Mouse (Mus musculus) thymus, postnatal 25 days (tissue): ENCODE measurements around the gene Ubap1.

Source experiments
- DNase-seq: peaks from one replicate; pipeline ENCODE4 v3.0.0; 2022

Gene Ubap1

GRCm38 (mm10) chr4:41357154-41357553, 8.4 kb downstream of the Ubap1 start:
- no peak for DNase-seq

DNA sequence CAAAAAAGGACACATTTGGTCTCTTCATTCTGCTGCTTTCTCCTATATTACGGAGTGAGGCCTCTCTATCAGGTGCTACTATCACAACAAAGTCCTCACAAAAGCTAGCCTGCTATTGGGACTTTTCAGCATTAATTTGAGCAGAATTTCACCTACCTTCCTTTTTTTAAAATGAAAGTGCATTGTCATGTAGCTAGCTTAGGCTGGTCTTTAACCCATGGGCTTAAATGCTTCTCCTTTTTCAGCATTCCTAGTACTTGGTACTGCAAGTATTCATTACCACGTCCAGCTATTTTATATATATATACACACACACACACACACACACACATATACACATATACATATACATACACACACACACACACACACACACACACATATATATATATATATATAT, 9.9 kb downstream of the Ubap1 start:
- no peak for DNase-seq

GRCm38 (mm10) chr4:41359358-41359757, 10.6 kb downstream of the Ubap1 start:
- DNase-seq, result no peak

DNA sequence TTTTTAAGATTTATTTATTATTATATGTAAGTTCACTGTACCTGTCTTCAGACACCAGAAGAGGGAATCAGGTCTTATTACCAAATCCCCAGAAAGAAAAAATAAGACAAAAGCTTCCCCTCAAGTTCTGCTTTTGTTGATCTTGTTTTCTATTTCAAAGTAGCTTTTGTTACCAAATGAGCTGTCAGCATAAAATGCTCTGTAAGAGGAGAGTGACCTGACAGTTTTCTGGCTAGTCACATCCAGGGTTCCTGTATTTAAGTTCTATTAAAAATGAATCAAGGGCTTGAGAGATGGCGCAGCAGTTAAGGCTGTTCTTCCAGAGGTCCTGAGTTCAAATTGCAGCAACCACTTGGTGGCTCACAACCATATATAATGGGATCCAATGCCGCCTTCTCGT, 12.3 kb downstream of the Ubap1 start:
- DNase-seq, result no peak

- no peak for DNase-seq
These were observed 19.4 kb downstream of the Ubap1 start for GRCm38 (mm10) chr4:41368198-41368597.

- DNase-seq, result no peak
These were observed 21.1 kb downstream of the Ubap1 start for GRCm38 (mm10) chr4:41369702-41370437.

DNA sequence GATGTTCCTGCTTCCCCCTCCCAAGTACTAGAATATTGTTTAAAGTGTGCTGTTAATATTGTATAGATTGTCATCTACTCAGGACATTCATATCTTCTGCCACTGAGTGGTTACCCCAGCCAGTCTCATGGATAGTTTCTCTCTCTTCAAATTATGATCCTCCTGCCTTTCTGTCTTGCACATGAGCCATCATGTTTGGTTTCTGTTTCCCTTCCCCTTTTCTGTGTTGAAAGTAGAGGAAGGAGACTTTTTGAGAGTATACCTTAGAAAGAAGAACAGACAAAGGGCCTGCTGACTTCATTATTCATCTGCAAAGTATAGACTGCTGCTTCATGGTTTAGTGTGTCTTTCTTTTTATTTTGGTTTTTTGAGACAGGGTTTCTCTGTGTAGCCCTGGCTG, 28.8 kb downstream of the Ubap1 start:
- no peak for DNase-seq

DNA sequence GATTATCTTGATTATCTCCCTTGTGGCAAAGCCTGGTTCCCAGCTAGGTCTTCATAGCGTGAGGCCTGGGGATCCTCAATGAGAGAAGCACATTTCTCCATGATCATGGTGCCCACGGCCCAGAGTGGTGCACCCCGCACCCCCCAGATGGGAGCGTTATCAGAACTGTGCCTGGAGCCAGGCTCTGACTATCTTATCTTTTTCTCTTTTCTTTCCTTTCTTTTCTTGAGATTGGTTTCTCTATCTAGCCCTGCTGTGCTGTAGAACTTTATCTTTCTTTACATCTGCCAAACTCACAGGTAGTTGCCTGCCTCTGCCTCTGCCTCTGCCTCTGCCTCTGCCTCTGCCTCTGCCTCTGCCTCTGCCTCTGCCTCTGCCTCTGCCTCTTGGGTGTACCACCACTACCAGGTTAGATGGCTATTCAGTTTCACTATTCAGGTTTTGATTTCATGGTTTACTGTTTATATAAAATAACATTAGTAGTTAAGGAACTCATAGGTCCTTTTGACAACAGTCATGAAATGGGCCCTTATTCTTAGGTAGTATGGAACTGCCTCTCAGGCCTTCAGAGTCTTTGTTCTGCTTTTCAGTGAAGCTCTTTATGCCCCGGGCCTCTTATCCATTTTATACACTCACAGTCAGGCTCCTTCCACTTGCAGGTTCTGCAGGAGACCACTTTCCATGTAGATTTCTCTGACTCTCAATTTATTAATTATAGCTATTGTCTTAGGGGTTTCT, 32.6 kb downstream of the Ubap1 start:
- no peak for DNase-seq

- DNase-seq, result no peak
These were observed 37.7 kb downstream of the Ubap1 start for GRCm38 (mm10) chr4:41386412-41386975.

GRCm38 (mm10) chr4:41387755-41388469, 39.1 kb downstream of the Ubap1 start:
- no peak for DNase-seq

DNA sequence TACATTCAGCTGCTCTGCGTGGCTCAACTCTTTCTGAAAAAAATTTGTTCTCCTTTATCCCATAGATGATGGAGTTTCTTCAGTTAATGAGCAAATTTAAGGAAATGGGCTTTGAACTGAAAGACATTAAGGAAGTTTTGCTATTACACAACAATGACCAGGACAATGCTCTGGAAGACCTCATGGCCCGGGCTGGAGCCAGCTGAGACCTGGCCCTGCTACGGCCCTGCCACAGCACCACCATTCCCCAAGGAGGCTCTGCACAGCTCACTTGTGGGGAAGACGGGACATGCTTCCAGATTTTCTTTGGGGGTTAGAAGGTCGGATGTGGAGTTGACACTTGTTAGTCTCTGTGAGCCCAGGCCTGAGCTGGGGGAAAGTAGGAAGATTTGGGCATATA, 39.8 kb downstream of the Ubap1 start:
- no peak for DNase-seq

DNA sequence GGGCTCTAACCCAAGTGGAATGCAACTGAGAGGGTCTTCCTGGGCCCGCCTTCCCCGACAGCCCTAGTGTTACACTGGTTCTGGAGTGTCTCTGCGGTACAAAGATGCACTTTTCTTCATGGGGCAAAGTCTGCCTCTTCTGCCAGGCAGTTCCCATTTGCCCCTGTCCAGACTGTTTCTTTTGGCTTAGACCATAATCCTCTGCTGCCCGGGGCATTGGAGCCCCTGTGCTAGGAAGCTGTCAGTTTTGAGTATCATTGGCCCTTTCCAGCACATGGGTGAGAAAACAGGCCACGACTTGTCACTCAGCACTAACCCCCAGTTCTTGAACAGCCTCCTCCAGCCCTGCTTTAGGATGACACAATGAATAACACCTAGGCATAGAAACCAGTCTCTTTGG, 40.4 kb downstream of the Ubap1 start:
- no peak for DNase-seq

DNA sequence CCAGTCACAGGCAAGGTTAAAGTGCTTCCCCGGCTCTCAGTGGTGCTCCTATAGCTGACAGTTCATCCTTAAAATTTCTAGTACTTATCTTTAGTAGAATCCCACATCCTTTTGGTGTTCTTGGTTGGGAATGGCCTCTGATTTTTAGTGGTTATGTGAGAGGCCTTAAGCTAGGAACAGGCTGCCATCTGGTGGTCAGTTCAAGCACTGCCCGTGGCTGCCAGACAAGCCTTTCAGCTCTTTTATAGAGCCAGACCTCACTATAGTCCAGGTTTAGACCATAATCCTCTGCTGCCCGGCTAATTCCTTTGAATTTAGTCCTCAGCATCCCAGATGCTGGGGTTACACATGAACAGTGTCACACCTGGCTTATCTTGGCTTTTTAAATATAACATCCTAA, 41.3 kb downstream of the Ubap1 start:
- peak; percentile 69 for DNase-seq

DNA sequence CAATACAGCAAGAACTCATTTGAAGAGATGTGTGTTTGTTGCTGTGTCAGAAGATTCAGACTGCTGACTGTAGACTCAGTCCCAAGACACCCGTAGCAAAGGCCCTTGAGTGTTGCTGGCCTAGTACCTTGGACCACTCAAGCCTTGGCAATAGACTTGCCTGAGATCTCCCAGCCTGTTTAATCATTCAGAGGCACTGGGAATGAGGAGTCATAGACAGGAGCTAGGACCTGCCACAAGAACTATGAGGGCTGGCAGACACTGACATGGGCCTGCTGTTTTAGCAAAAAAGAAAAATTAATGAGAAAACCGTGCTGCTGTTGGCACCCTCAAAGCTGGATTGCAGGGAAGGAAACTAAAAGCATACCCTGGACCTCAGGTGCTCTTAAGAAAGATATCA, 42.2 kb downstream of the Ubap1 start:
- DNase-seq, result no peak

DNA sequence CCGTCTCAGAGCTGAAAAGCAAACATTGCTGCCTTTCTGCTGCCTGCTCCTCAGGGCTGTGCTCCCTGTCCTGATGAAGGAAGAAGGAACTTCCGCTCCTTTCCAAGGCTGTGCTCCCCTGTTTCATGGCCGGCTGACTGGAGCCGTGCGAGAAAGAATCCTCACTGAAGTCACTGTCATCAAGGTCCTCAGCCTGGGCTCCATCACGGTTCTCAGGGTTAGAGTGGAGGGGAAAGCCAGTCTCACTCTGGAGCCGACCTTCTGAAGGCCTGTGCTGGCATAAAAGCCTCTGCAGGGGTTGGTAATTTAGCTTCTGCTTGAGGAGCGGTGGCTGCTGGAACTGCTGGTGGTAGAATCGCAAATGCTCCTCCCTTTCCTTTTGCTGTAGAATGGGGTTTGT, 45.9 kb downstream of the Ubap1 start:
- DNase-seq, result no peak

DNA sequence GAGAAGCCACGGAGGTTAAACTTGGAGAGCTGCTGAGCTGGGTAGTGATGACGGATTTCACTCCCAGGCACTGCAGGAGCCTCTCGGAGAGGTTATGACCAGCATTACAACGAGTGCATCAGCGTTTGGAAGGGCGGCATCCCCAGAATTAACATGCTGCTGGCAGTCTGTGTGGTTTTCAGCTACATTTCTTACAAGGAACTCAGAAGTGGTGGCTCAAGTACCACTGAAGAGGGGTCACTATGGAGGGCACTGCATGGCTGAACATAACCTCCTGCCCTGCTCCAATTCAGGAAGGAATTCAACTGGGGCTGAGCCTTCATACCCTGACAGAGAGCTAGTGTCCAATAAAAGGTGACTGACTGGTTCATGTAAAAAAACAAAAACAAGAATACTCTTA, 49.6 kb downstream of the Ubap1 start:
- no peak for DNase-seq

DNA sequence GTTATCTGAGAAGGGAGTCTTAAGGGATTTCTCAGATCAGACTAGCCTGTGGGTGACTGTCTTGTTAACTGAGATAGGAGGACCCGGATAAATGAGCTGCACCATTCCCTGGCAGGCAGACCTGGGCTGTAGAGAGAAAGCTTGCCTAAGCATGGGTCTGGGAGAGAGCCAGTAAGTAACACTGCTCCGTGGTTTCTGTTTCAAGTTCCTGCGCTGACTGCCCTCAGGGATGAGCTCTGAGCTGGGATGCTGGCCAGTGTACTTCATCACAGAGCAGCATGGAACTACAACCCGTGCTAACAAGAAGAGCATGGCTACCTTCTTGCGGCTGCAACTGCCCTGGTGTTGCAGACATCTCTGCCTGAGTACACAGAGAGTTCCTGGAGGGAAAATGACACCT, 51.1 kb downstream of the Ubap1 start:
- no peak for DNase-seq

DNA sequence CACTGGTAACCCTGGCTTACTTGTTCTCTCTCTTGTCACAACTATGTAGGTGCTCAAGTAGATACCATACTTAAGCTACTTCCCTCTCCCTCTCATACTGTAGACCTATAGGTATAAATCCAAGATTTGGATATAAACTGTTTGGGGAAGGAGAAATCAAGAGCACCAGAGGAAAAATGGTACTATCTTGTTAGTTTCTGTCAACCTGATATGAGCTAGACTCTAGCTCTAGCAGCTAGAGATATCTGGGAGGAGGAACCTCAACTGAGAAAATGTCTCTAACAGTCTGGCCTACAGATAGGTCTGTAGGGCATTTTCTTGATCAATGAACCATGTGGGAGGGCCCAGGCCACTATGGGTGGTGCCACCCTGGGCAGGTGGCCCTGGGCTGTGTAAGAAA, 52.4 kb downstream of the Ubap1 start:
- no peak for DNase-seq

GRCm38 (mm10) chr4:41401573-41401972, 52.8 kb downstream of the Ubap1 start:
- no peak for DNase-seq

DNA sequence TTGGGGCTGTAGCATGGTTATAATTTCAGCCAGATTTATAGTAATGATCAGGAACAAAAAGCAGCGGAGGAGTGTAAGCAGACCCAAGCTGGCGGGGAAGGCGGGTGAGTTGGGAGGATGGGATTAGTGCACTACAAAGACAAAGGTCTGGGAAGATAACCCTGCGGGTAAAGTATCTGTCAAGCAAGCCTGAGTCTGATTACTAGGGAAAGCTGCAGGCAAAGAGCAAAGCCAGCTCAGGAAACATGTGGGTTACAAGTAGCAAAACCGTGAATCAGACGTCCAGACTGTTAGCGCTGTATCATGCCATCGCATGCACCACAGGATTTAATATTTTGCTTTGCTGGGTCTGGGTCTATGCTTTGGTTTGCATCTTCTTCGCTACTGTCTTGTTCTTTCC, 57.8 kb downstream of the Ubap1 start:
- no peak for DNase-seq

DNA sequence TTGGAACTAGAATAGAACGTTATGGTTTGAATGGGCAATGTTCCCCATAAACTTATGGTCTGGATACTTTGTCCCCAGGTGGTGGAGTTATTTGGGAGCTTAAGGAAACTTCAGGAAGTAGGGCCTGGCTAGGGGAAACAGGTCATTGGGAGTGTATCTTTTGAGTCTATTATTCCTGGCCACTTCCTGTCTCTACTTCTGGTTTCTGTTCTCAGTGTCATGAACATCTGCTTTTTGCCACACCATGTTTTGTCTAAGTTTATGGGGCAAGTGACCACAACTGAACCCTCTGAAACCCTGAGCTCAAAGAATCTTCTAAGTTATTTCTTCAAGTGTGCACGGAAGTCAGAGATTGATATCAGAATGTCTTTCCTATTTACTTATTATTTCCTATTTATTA, 58.6 kb downstream of the Ubap1 start:
- DNase-seq, result no peak

DNA sequence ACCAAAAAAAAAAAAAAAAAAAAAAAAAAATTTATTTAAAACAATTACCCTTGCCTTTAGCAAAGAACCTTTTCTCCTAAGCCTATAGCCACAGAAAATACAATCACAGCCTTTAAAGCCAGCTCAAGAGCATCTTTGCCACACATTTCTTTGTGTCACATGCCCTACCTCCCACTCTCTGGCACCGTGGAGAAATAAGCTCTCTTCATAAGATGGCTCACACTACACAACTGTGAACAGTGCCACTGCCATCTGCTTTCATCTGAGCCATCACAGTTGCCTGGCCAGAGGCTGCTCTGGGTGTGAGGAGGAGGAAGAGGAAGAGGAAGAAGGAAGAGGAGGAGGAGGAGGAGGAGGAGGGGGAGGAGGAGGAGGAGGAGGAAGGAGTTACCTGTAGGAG, 60.5 kb downstream of the Ubap1 start:
- DNase-seq, result no peak

DNA sequence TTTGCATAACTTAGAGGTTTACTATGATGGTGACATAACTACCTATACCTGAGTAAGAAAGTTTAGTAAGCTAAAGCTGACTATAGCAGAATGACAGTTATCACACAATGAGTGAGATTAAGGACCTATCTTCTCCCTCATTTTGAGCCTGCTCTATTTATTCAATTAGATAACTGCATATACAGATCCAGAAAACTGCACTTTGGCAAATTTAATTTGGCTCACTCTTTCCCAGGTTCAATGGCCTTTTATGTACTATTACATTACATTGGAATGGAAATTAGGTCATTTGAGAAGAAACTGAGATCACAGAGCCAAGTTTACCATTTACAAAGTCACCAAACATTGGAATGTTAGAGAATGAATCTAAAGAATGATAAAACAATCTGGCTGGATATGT, 68.2 kb downstream of the Ubap1 start:
- DNase-seq, result no peak

GRCm38 (mm10) chr4:41438931-41439330, 90.1 kb downstream of the Ubap1 start:
- no peak for DNase-seq
